Mouse (Mus musculus) thymus, postnatal 14 days (tissue): ENCODE measurements around the gene Hnrnpr.
A peak's percentile ranks its signal among the peaks of the same experiment; 100 is the strongest.

ENCODE experiments used
- DNase-seq: peaks from one replicate; pipeline ENCODE4 v3.0.0; 2021

The Hnrnpr gene

GRCm38 (mm10) chr4:136309780-136310179, 962 bp upstream of the Hnrnpr start:
- DNase-seq, result peak; percentile 65

- peak; percentile 65 for DNase-seq
Observed at GRCm38 (mm10) chr4:136311042-136311999, 579 bp downstream of the Hnrnpr start.

- no peak for DNase-seq
Observed at GRCm38 (mm10) chr4:136312616-136313015, 1.9 kb downstream of the Hnrnpr start.

GRCm38 (mm10) chr4:136317667-136318066, 6.9 kb downstream of the Hnrnpr start:
- DNase-seq, result no peak

GRCm38 (mm10) chr4:136320016-136320415, 9.3 kb downstream of the Hnrnpr start:
- no peak for DNase-seq

GRCm38 (mm10) chr4:136324226-136324625, 13.5 kb downstream of the Hnrnpr start:
- no peak for DNase-seq

- DNase-seq, result no peak
Observed at GRCm38 (mm10) chr4:136327238-136327637, 16.5 kb downstream of the Hnrnpr start.

- peak; percentile 12 for DNase-seq
Observed at GRCm38 (mm10) chr4:136328115-136328514, 17.4 kb downstream of the Hnrnpr start.

- no peak for DNase-seq
Observed at GRCm38 (mm10) chr4:136331709-136332108, 21.0 kb downstream of the Hnrnpr start.

GRCm38 (mm10) chr4:136333191-136333590, 22.4 kb downstream of the Hnrnpr start:
- no peak for DNase-seq

GRCm38 (mm10) chr4:136335065-136335464, 24.3 kb downstream of the Hnrnpr start:
- DNase-seq, result no peak

- no peak for DNase-seq
Observed at GRCm38 (mm10) chr4:136337129-136337528, 26.4 kb downstream of the Hnrnpr start.

- DNase-seq, result no peak
Observed at GRCm38 (mm10) chr4:136349616-136350015, 38.9 kb downstream of the Hnrnpr start.

GRCm38 (mm10) chr4:136357026-136357425, 46.3 kb downstream of the Hnrnpr start:
- DNase-seq, result no peak

- DNase-seq, result no peak
Observed at GRCm38 (mm10) chr4:136357429-136357828, 46.7 kb downstream of the Hnrnpr start.

GRCm38 (mm10) chr4:136367856-136368255, 57.1 kb downstream of the Hnrnpr start:
- DNase-seq, result no peak

- peak; percentile 83 for DNase-seq
Observed at GRCm38 (mm10) chr4:136369727-136370126, 59.0 kb downstream of the Hnrnpr start.

- DNase-seq, result no peak
Observed at GRCm38 (mm10) chr4:136373494-136374181, 62.9 kb downstream of the Hnrnpr start.

GRCm38 (mm10) chr4:136377001-136377400, 66.3 kb downstream of the Hnrnpr start:
- DNase-seq, result no peak

- no peak for DNase-seq
Observed at GRCm38 (mm10) chr4:136383052-136383451, 72.3 kb downstream of the Hnrnpr start.

- DNase-seq, result no peak
Observed at GRCm38 (mm10) chr4:136383839-136384238, 73.1 kb downstream of the Hnrnpr start.

GRCm38 (mm10) chr4:136387261-136387660, 76.5 kb downstream of the Hnrnpr start:
- DNase-seq, result no peak

GRCm38 (mm10) chr4:136401806-136402205, 91.1 kb downstream of the Hnrnpr start:
- no peak for DNase-seq

GRCm38 (mm10) chr4:136407831-136408230, 97.1 kb downstream of the Hnrnpr start:
- DNase-seq, result no peak
